Comparison of ENCODE assay signal across 14 mouse cellular contexts in the genomic region with DNA sequence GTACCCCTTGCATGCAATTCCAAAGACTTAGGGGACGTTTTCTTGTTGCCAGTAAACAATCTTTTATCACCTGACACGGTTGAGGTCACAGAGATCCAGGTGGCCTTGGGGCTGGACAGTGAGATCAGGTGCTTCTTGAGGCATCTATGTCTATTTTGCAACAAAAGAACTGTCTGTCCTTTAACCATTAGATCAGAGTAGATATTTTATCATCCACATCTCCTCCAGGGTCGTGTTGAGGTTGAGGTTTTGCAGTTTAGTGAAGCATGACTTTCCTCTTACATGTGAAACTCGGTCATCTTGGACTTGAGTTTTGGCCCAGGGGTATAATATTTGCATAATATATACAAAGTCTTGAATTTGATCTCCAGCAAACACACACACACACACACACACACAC.
"Had no signal": no experiment of that assay in that cellular context is flagged by ENCODE, and none has a peak within 500 bp of the region (broad histone marks: within the 10 kb centered on the region; RNA-seq: fewer than 3 reads in every experiment).

No protein-coding gene starts in this region.

- H3K27ac ChIP-seq: lung, embryonic 15.5 days; macrophage; midbrain, embryonic 13.5 days; midbrain, embryonic 15.5 days; neural tube, embryonic 13.5 days; neural tube, embryonic 15.5 days had no signal

- H3K4me3 ChIP-seq: lung, embryonic 15.5 days; megakaryocyte, embryonic 14.5 days; midbrain, embryonic 13.5 days; midbrain, embryonic 15.5 days; myocyte; neural tube, embryonic 13.5 days; neural tube, embryonic 15.5 days had no signal

- H3K9me3 ChIP-seq: lung, embryonic 15.5 days; megakaryocyte, embryonic 14.5 days; midbrain, embryonic 13.5 days; midbrain, embryonic 15.5 days; neural tube, embryonic 13.5 days; neural tube, embryonic 15.5 days had no signal

- H3K4me2 ChIP-seq: lung, embryonic 15.5 days; midbrain, embryonic 11.5 days; midbrain, embryonic 13.5 days; midbrain, embryonic 15.5 days; neural tube, embryonic 13.5 days; neural tube, embryonic 15.5 days had no signal

- H3K27me3 ChIP-seq: lung, embryonic 15.5 days; midbrain, embryonic 15.5 days; neural tube, embryonic 15.5 days had no signal

- H3K36me3 ChIP-seq: lung, embryonic 15.5 days; midbrain, embryonic 13.5 days; midbrain, embryonic 15.5 days; neural tube, embryonic 13.5 days; neural tube, embryonic 15.5 days had no signal

- H3K4me1 ChIP-seq: lung, embryonic 15.5 days; midbrain, embryonic 13.5 days; midbrain, embryonic 15.5 days; neural tube, embryonic 13.5 days; neural tube, embryonic 15.5 days had no signal

- H3K9ac ChIP-seq: liver, postnatal 0 days; lung, embryonic 15.5 days; midbrain, embryonic 13.5 days; midbrain, embryonic 15.5 days; neural tube, embryonic 13.5 days; neural tube, embryonic 15.5 days had no signal

- ATAC-seq: liver, postnatal 0 days; lung, postnatal 0 days; midbrain, embryonic 13.5 days; midbrain, embryonic 15.5 days had no signal

- DNase-seq: liver, postnatal 0 days; lung, adult 2 months; right cerebral cortex, postnatal 14 days; thymus, adult 18-20 months had no signal
